Mouse (Mus musculus) forebrain, embryonic 10.5 days (tissue): ENCODE data around the gene Vmn2r109. TPM values are rescaled to one million over a fixed set of nuclear protein-coding genes. Genes with fewer than 3 reads are reported as not detected.
"Not testable (repeated sequence)": the region's sequence is repeated elsewhere in the genome, so short reads cannot be mapped to it uniquely, and the experiment has no call there.

ENCODE experiments used
- DNase-seq: peaks from one replicate; pipeline ENCODE4 v3.0.0-alpha.2; 2017; ENCODE audit warnings: low spot score; ENCODE audit errors: extremely low spot score
- H3K27ac ChIP-seq: fragments of 300-500 bp; sonication (generic); 2 replicates; pipeline ENCODE4 v1.5.1; 2016; ENCODE audit warnings: mild to moderate bottlenecking
- H3K27me3 ChIP-seq: fragments of 300-500 bp; sonication (generic); 2 replicates; pipeline ENCODE4 v1.6.1; 2016; ENCODE audit warnings: mild to moderate bottlenecking; ENCODE audit not compliant: poor library complexity, severe bottlenecking
- H3K36me3 ChIP-seq: fragments of 300-500 bp; sonication (generic); replicated peaks from 2 replicates; pipeline ENCODE4 v1.6.1; 2016; ENCODE audit warnings: mild to moderate bottlenecking, moderate library complexity
- H3K4me1 ChIP-seq: fragments of 300-500 bp; sonication (generic); 2 replicates; pipeline ENCODE4 v1.6.1; 2016
- H3K4me3 ChIP-seq: fragments of 300-500 bp; sonication (generic); 2 replicates; pipeline ENCODE4 v1.5.1; 2016; ENCODE audit warnings: mild to moderate bottlenecking, moderate library complexity
- H3K9me3 ChIP-seq: fragments of 300-500 bp; sonication (generic); 2 replicates; pipeline ENCODE4 v1.6.1; 2016; ENCODE audit warnings: mild to moderate bottlenecking, moderate library complexity
- WGBS: fragments of 180-500 bp; shearing (Covaris S2); methylation state at CpG from one replicate; pipeline ENCODE4 v1.1.7; 2016; 5-methylcytosine and 5-hydroxymethylcytosine counted together
- polyA plus RNA-seq: library from polyadenylated mRNA; unstranded; fragments of >200 nt; fragmentation: Nextera tagmentation; extraction: Ambion mirVana; gene quantifications from 2 replicates; pipeline ENCODE4 v1.2.1, GENCODE M21; 2016

The Vmn2r109 gene
- not detected in 2 replicates for polyA plus RNA-seq

DNA sequence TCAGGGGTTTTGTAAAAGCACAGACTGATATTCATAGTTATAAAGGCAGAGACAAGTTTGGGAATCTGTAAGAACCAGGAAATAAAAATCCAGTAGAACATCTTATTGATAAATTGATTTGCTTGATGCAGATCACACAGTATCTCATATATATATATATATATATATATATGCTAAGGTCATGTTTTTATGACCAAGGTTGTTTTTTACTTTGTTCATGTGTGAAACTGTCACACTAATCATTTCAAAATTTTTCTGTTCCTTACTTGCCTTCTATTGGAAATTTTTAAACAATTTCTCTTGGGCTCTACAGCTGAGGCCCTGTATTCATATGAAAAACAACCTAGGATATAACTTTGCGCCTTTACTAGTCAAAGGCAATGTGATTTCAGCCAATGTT is at the start of gene Vmn2r109:
TSS of gene Vmn2r109 (minus strand) at position 101 of the 400 bp plus-strand sequence.
- Histone ChIP-seq H3K9me3 (peaks cover 5% of the 10 kb centered on the region; the same call in 1 of the 2 replicates), H3K4me1 (no peaks in the 10 kb centered on the region), H3K27ac (no peak within 1 kb of the TSS), H3K36me3 (no peaks in the 10 kb centered on the region), H3K4me3 (no peak within 1 kb of the TSS), H3K27me3 (no peaks in the 10 kb centered on the region)
- no peak for DNase-seq
- 92% methylated on average over 1 of the region's 1 CpGs for WGBS

DNA sequence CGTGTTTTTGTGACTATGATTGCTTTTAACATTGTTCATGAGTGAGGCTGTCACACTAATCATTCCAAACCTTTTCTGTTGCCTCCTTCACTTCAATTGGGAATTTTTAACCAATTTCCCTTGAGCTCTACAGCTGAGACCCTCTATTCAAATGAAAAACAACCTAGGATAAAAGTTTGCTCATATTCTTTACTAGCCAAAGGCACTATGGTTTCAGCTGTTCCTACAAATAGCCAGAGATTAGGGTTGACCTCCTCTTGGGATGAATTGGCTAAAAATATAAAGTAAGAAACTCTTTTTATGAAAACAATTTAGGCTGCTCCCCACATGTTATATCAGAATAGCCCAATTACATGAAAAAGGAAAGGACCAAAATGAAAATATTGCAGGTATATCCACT is 31.8 kb upstream of the Vmn2r109 start, which contains the start of gene Vmn2r110:
TSS of gene Vmn2r110 (minus strand) at position 101 of the 400 bp plus-strand sequence.
- DNase-seq, result no peak
- H3K4me1 ChIP-seq, result no peaks in the 10 kb centered on the region
- no peaks in the 10 kb centered on the region for H3K27me3 ChIP-seq
- H3K9me3 ChIP-seq, result peaks cover 7% of the 10 kb centered on the region; the same call in 1 of the 2 replicates
- H3K36me3 ChIP-seq, result no peaks in the 10 kb centered on the region
- WGBS, result 53% methylated on average over 1 of the region's 1 CpGs
- H3K4me3 ChIP-seq, result no peak within 1 kb of the TSS
- H3K27ac ChIP-seq, result no peak within 1 kb of the TSS

DNA sequence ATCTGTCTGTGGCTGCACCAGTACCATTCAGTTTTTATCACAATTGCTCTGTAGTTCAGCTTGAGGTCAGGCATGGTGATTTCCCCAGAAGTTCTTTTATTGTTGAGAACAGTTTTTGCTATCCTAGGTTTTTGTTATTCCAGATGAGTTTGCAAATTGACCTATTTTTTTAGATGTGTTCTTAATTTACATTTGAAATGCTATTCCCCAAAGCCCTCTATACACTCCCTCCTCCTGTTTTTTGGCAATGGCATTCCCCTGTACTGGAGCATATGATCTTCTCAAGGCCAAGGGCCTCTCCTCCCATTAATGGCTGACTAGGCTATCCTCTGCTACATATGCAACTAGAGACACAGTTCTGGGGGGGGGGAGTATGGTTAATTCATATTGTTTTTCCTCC is 56.3 kb downstream of the Vmn2r109 start:
- not testable (repeated sequence) for H3K4me1 ChIP-seq, H3K4me3 ChIP-seq, H3K36me3 ChIP-seq, H3K27ac ChIP-seq, H3K27me3 ChIP-seq, DNase-seq
- peaks cover 24% of the 10 kb centered on the region for H3K9me3 ChIP-seq

DNA sequence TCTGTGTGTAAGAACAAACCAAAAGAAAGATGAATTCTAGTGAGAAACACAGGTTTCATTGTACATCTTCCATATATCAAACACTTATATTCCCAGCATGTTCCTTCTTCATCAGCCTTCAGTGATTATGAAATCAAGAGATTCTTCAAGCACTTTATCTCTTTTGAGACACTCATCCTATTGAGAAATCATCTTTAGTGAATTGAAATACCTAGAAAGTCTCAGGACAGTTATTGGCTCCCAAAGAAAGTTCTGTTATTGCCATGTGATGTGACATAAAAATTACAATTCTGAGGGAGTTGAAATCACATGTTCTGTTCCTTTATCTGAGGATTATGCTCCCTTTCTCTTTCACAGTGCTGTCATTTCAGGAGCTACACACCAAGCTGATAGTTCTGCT is 66.7 kb downstream of the Vmn2r109 start, which contains the start of gene Vmn1r225:
TSS of gene Vmn1r225 (plus strand) at position 301 of the 400 bp plus-strand sequence.
- no peak for DNase-seq
- Histone ChIP-seq H3K36me3 (no peaks in the 10 kb centered on the region), H3K27me3 (no peaks in the 10 kb centered on the region), H3K27ac (no peak within 1 kb of the TSS), H3K9me3 (peaks cover 20% of the 10 kb centered on the region), H3K4me3 (no peak within 1 kb of the TSS), H3K4me1 (no peaks in the 10 kb centered on the region)

Other genes with a start within 250 kb of the Vmn2r109 start
- not detected in 2 replicates for gene Vmn2r107, start 219.5 kb downstream of the Vmn2r109 start, polyA plus RNA-seq
- gene Vmn1r224, start 150.6 kb downstream of the Vmn2r109 start, polyA plus RNA-seq, result not detected in 2 replicates
- gene Vmn2r108, start 83.4 kb downstream of the Vmn2r109 start, polyA plus RNA-seq, result not detected in 2 replicates
- not detected in 2 replicates for gene Vmn1r225, start 66.6 kb downstream of the Vmn2r109 start, polyA plus RNA-seq
- gene Vmn2r110, start 31.7 kb upstream of the Vmn2r109 start, polyA plus RNA-seq, result 0.01 and 0.05 TPM in 2 replicates
- gene Fpr-rs3, start 60.1 kb upstream of the Vmn2r109 start, polyA plus RNA-seq, result not detected in 2 replicates
- not detected in 2 replicates for gene Vmn1r226, start 118.1 kb upstream of the Vmn2r109 start, polyA plus RNA-seq
- not detected in 2 replicates for gene Vmn1r227, start 165.1 kb upstream of the Vmn2r109 start, polyA plus RNA-seq
- not detected in 2 replicates for gene Vmn1r228, start 221.4 kb upstream of the Vmn2r109 start, polyA plus RNA-seq
- gene Vmn1r229, start 246.8 kb upstream of the Vmn2r109 start, polyA plus RNA-seq, result not detected in 2 replicates